Mouse (Mus musculus) left cerebral cortex, postnatal 10 days (tissue): ENCODE data around the gene 1700017B05Rik. TPM values are rescaled to one million over a fixed set of nuclear protein-coding genes. Genes with fewer than 3 reads are reported as not detected.
"Not testable (repeated sequence)": the region's sequence is repeated elsewhere in the genome, so short reads cannot be mapped to it uniquely, and the experiment has no call there.

Source experiments
- DNase-seq, 2 experiments: peaks; one replicate each; pipeline ENCODE4 v3.0.0; 2021 to 2022; ENCODE audit warnings: low spot score in 2 of 2, mixed read lengths in 1 of 2; ENCODE audit errors: extremely low spot score in 1 of 2
- intact Hi-C: fragments of 180-260 bp; cut with DNase I; formaldehyde crosslinking; loops from one replicate; pipeline ENCODE4 v1.15.1; 2025
- total RNA-seq, 2 experiments: library from RNA; stranded (reverse); gene quantifications; 2 replicates each; pipeline ENCODE4 v1.2.3; 2021

Gene 1700017B05Rik
- total RNA-seq, 2 experiments from 2014 or later: 12.1 to 15.7 TPM

DNA sequence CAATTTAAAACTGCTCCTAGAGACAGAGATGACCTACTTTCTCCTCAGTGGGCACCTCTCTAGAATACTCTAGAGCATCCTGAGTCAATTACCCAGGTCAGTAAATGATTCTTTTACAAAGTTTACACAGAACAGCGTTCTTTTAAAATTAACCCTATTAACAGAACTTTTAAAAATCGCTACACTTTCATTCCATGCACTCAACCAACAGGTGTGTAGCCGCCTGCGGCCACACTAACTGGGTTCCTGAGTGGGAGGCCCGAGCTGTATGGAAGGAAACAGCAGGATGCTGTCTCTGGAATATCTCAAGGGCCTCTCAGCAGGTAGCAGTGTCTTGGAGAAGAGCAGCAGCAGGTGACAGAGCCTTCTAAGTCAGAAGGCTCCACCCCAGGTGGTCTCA lies 35.2 kb downstream of the 1700017B05Rik start:
- no peak for DNase-seq
- intact Hi-C loops: loop anchor here (10.0 kb wide), 1 partner anchor 302 kb away; the partner anchor contains the start of gene Snx33

DNA sequence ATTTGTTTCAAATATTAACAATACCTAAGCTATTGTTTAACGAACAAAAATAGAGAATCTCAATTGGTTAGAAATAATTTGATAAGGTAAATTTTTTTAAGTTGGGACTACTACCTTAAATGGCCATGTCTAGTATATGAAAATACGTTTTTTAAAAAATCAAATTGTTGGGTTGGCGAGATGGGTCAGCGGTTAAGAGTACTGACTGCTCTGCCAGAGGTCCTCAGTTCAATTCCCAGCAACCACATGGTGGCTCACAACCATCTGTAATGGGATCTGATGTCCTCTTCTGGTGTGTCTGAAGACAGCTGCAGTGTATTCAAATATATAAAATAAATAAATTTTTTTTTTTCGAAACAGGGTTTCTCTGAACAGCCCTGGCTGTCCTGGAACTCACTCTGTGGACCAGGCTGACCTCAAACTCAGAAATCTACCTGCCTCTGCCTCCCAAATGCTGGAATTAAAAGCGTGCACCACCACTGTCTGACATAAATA lies 35.7 kb downstream of the 1700017B05Rik start:
- DNase-seq: not testable (repeated sequence)
- intact Hi-C loops: loop anchor here (10.0 kb wide), 1 partner anchor 302 kb away; the partner anchor contains the start of gene Snx33

DNA sequence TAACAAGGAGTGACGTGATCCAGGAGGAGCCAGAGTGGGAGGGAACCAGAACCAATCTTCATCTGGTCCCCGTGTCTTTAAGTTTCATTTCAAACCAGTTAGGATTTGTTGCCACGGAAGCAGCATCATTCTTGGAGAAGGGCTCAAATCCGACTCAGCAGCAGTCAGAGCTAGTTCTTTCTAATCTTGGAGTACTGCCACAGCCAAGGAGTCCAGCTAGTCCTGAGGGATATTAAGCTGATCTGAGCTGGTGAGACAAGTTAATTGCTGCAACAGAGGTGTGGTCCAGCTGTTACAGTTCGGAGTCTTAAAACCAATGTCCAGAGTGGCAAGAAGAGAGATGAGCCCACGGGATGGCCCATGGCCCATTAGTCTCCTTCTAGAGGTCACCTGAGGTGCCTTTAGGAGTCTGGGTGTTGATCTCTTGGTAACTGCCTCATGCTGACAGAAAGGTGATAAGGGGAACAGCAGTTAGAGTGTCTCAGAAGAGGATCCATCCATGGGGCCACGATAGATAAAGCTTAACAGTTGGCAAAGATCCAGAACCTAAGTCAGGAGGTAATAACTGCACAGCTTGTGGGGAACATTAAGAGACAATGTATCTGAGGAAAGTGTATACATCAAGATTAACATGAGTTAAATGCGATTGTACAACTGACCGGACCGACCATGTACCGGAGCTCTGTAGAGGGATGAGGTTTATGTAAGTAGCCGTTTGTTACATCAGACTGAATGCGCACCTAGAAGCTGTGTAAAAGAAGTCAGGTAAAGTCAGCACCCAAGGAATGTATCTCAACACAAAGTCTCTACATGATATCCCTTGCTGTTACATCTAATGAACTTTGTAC lies 36.4 kb downstream of the 1700017B05Rik start:
- no peak for DNase-seq
- intact Hi-C loops: loop anchor here (10.0 kb wide), 1 partner anchor 301 kb away; the partner anchor contains the start of gene Snx33

DNA sequence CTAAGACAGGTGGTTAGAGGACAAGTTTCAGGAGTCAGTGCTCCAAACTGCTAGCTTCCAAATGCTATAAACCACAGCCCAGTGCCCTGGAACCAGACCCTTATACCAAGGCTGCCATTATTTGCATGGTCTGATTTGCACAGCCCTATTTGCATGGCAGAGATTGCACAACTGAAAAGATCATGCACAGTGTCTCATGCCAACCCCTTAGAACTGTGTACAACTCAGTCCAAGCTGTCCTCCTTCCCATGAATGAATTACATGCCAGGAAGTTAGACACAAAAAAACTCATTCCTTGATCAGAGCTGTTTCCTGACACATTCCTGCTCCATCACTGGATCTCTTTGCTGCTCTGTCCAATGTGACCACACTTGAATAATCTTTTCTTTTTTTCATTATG lies 39.1 kb downstream of the 1700017B05Rik start:
- no peak for DNase-seq
- intact Hi-C loops: loop anchor here (5.0 to 10.0 kb wide), 2 partner anchors 61 to 299 kb away; partner anchors contain the start of gene Snx33

DNA sequence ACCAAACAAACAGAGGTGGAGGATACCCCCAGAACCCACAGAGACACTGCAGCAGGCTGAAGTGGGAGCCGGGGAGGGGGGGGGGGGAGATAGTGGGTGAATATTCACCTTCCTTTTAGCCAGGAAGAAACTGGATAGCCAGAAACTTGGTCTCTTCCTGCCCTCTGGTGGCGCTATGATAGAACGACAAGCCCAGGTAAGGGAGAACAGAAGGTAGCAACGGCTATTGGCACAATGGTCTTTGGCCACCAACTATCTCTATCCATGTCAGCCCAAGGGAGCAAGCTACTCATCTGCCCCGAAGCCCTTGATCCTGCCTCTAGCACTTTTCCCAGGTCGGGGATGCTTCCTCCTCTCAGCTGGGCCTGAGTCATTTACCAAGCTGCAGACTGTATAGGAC lies 42.1 kb downstream of the 1700017B05Rik start:
- DNase-seq: peak in 1 of 2 experiments; percentile 20
- intact Hi-C loops: loop anchor here (5.0 to 10.0 kb wide), 2 partner anchors 58 to 296 kb away; partner anchors contain the start of gene Snx33

DNA sequence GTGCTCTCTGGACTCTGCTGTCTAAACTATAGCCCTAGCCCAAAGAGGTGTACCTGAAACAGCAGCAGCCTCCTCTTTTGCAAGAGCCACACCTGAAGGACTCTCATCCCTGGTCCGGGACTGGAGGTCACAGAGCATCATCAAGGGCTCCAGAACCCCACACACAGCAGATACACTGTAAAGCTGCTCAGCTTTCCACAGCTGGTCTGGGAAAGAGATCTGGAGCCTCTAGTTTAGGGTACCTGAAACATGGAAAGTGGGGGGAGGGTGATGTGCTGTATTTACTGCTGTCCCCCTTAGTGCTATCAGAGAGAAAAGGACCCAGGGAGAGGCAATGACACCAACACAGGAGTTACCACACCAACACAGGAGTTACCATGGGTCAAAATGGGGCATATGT lies 42.9 kb downstream of the 1700017B05Rik start:
- intact Hi-C loops: loop anchor here (10.0 kb wide), 1 partner anchor 295 kb away; no protein-coding TSS in a partner anchor
- DNase-seq: no peak

DNA sequence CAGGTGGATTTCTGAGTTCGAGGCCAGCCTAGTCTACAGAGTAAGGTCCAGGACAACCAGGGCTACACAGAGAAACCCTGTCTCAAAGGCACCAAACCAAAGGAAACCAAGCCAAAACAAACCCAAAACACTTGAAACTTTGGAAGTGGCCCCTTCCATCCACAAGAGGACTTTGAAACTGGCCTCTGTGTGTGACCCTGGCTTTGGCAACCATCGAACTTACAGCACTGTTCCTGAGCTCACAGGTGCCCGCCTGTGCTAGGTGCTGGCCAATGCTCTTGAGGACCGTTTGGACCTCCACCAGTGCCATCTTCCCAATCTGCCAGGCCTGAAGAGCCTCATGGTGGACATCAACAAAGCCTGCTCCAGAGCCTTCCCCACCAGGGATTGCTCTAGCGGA lies 43.6 kb downstream of the 1700017B05Rik start:
- intact Hi-C loops: loop anchor here (10.0 kb wide), 1 partner anchor 296 kb away; no protein-coding TSS in a partner anchor
- DNase-seq: no peak

DNA sequence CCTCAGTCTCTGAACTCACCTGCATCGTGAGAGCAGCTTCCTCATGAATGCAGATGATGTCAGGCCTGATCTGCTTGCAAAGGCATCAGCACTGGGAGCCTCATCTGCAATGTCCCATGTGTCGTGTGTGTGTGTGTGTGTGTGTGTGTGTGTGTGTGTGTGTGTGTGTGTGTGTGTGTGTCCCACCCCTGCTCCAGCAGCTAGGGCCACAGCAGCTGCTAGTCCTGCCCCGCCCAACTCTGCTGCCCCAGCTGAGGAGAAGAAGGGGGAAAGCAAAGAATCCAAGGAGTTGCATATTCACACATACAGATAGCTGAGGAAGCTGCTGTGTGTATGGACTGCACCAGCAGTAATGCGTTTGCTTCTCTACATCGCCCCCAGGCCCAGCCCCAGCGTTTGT lies 45.2 kb downstream of the 1700017B05Rik start:
- intact Hi-C loops: loop anchor here (10.0 kb wide), 1 partner anchor 298 kb away; no protein-coding TSS in a partner anchor

DNA sequence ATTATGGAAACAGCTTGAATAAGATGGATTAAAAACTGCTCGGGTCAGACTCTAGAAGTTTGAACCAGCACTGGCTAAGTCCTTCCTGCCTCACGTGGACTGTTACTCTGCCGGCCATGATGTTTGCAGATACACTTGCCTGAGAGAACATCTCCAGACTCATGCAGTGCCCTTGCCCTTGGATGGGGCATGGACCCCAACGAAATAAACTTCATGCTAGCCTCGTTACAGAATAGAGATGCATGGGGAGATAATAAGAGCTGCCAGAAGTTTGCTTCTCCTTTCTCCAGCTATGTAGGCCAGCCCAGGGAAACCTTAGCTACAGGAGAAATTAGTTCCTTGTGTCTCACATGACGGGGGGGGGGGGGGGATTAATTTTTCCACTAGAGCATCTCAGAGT lies 47.9 kb downstream of the 1700017B05Rik start:
- DNase-seq: no peak
- intact Hi-C loops: loop anchor here (5.0 to 10.0 kb wide), 2 partner anchors 218 to 300 kb away; no protein-coding TSS in a partner anchor

More for the DNA sequence above, 45.2 kb downstream of the 1700017B05Rik start:
- no peak for DNase-seq

DNA sequence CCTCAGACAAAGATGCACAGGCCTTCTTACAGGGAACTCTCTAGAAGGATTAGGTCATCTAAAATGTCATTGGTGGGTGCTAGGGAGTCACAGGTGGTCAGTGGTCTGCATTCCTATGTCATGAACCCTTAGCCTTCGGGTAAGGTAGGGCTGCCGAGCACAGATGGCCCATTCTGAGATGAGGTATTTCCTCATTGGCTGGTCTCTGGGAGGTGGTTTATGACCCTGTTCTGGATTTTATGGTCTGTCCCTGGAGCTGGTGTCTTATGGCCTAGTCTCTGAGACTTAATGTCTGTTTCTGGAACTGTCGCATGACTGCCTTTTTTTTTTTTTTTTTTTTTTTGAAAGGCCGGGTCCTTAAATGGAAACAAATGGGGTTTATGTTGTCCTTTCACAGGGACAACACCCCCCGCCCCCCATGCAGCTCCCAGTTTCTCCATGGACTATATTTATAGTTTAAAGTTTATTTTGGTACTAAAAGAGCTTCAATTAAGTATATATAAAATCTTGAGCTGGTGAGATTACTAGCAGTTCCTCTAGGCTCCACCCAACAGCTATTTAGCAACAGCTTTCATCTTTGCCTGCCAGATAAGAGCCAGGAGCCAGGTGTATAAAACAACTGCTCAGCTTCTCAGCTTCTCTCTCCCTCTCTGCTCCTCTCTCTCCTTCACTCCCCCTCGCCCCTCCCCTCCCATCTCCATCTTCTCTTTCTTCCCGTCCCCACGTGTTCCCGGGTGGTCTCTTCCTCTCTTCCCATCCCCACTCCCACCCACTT lies 49.8 kb downstream of the 1700017B05Rik start:
- intact Hi-C loops: loop anchor here (5.0 to 10.0 kb wide), 2 partner anchors 220 to 302 kb away; no protein-coding TSS in a partner anchor
- DNase-seq: no peak

DNA sequence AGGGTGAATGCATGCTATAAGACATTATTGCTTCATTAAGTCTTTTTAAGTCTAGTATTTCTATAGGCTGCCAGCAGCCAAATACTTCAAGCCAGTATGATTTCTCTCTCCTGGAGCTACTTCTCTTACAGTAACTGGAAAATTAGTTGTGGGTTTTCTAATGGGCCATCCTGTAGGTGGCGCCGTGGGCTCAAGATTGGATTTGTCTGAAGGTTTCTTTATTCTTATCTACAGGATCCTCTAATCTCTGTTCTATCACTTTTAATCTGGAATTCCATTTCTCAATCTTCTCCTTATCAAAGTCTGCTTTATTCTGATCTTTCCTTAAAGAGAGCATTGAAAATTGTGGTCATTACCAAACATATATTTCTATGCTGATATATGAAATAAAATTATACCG lies 53.1 kb downstream of the 1700017B05Rik start:
- no peak for DNase-seq

DNA sequence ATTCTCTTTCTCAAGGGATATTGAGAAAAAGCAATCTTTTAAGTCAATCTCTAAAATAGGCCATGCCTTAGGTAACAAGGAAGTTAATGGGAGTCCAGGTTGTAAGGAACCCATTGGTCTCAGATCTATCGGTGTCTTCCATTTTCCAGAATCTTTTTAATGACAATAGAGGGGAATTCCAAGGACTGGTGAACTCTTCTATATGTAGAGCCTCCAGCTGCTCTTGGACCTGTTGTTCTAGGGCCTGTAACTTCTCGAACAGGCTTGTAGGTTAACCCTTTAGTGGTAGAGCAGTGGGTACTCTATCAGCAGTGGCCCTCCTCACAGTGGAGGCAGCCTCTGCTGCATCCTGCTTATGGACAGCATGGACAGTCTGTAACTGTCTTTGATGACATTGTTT lies 55.5 kb downstream of the 1700017B05Rik start:
- no peak for DNase-seq
- intact Hi-C loops: no loop called here

More for the DNA sequence above, 53.1 kb downstream of the 1700017B05Rik start:
- intact Hi-C loops: no loop called here

DNA sequence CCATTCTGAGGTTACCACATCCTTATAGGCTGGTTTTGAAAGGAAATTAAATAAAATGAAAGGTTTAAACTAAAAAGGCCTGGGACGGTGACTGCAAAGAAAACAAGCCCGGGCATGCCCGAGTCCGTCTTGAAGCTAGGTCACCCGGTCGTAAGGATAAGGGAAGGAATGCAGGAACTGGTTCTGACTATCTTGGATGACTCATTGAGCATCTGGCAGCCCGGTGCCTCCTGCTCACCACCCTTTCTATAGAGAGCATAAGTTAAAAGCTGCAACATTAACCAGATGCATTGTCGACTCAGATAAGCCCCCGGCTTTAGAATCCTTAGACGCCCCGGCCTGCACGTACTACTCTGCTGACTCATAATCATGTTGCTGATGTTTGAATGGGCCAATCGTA lies 58.8 kb downstream of the 1700017B05Rik start:
- intact Hi-C loops: loop anchor here (5.0 kb wide), 1 partner anchor 36 kb away; no protein-coding TSS in a partner anchor
- DNase-seq: not testable (repeated sequence)

Other genes starting within 250 kb of the 1700017B05Rik start
- gene Sin3a, start 190.6 kb downstream of the 1700017B05Rik start, total RNA-seq: 10 to 100 TPM; 29.5 to 34.8 TPM
- 100 to 1,000 TPM; 140 to 148 TPM for gene Man2c1, start 131.9 kb downstream of the 1700017B05Rik start, total RNA-seq
- 1 to 10 TPM; 7.6 to 8.0 TPM for gene Neil1, start 114.3 kb downstream of the 1700017B05Rik start, total RNA-seq
- gene Commd4, start 104.3 kb downstream of the 1700017B05Rik start, total RNA-seq: 10 to 100 TPM; 81.8 to 90.4 TPM
- gene Trcg1, start 26.1 kb downstream of the 1700017B05Rik start, total RNA-seq: not detected
- 10 to 100 TPM; 11.7 to 13.0 TPM for gene Ppcdc, start 177.5 kb upstream of the 1700017B05Rik start, total RNA-seq
- 100 to 1,000 TPM; 387 to 389 TPM for gene Scamp5, start 205.4 kb upstream of the 1700017B05Rik start, total RNA-seq
- gene Rpp25, start 241.4 kb upstream of the 1700017B05Rik start, total RNA-seq: 10 to 100 TPM; 14.1 to 14.8 TPM